Mouse (Mus musculus): Measurements from ENCODE around the gene Fmo5.
A peak's percentile ranks its signal among the peaks of the same experiment; 100 is the strongest.

The Fmo5 gene

DNA sequence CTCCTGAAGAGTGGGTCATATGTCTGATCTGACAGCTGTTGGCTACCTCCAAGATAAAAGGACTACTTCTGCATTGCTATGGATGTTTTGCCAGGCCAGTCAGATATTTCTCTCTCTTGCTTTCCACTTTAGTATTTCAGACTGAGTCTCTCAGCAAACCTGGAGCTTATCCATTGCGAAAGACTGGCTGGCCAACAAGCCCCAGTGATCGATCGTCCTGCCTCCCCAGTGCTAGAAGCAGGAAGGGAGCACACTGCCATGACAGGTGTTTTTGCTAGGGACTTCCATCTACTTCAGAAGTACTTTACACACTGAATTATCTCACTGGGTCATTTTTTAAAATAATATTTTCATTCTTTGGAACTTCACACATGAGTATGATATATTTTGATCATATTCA is 49.8 kb downstream of the Fmo5 start:
- no peak for DNase-seq (ENCODE audit: extremely low read depth, insufficient read length, low spot score)

DNA sequence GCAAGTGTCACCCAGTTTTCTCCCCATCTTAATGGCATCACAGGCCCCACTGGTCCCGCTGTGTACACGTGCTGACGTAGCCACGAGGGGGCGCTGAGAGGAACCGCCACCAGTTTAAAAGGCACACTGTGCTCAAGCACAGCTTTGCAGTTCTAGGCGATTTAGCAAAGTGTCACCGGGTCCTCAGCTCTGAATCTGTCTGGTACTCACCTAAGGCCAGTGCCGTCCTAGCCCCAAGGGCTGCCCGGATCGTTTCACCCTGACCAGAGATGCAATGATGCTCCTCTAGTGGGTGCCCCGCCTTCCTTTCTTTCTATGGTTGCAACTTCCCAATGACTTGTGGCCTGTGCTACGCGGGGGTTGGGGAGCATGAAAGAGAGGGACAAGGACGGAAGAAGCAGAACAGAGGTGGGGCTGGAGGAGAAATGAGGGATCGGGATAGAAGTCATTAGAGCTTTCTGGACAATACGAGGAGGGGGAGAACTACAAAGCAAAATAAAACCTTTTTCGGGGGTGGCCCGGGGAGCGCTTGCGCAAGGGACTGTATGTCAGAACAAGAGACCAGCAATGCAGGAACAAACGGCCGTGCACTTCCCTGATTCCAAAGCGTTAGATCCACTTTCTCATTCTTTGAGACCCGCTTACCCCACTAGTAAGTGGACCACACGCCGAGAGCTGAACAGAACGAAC is 52.2 kb downstream of the Fmo5 start:
- DNase-seq (ENCODE audit: extremely low read depth, insufficient read length, low spot score) = peak; percentile 52

DNA sequence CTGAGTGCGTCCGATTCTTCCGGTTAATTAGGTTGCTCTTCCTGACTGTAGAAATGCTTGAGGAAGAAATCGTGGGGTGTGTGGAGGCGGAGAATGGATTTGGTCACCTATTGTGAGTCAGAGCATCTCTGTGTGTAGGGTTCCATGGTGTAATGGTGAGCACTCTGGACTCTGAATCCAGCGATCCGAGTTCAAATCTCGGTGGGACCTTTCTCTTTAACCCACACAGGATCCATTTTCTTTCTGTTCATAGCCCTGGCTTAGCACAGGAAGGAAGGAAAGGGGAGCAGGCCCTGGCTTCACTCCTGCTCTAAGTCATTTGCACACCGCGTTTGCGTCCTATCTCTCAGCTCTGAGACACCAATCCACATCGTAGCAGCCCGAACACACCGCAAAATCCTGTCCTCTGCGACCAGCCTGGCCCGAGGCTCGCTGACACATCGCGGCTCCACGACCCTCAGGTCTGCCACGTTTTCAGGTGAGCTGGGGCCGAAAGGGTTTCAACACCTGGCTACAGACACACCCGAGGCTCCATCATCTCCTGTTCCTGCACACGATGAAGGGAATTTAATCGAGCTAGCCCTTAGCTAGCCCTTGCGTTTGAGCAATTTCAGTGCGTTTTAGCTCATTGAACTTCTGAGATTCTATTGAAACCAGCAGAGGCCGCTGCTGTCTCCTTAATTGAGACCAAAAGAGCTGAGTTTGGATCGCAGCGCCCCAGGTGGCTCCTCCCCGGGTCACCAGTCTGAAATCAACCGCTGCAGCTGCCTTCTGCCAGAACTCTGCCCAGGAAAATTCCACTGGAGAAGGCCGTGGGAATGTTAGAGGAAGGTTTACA is 52.9 kb downstream of the Fmo5 start:
- peak; percentile 46 for DNase-seq (ENCODE audit: extremely low read depth, insufficient read length, low spot score)

DNA sequence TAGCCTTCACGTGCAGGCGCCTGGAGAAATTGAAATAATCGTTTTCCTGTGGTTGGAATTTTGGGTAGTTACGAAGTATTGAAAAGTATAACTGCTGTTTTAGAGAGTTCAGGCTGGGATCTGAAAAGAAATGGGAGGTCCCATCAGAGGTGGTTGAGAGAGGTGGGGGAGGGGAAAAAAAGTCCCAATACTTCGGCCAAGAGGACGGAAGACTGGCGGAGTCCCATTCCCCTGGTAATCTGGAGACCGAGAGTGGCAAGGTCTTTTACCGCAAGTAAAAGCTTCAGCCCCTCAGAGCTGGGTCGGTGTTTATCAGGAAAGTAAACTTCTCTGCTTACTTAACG is 53.5 kb downstream of the Fmo5 start:
- no peak for DNase-seq (ENCODE audit: extremely low read depth, insufficient read length, low spot score)

DNA sequence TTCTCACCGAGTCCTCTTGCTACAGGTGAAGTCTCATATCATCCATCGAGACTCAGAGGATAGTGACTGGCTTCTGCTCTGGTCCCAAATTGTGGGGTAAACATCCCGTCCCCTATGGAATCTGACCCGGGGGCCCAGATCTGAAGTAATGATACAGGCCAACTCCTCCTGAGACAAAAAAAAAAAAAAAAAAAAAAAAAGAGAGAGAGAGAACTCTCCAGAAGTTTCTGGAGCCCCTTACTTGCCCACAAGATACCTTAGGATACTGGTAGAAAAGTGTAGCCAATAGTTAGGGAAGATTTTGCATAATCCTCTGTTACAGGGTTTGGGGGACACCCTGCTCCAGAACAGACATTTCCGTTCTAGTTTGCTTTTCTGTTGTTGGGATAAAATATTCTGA is 54.0 kb downstream of the Fmo5 start:
- no peak for DNase-seq (ENCODE audit: extremely low read depth, insufficient read length, low spot score)

DNA sequence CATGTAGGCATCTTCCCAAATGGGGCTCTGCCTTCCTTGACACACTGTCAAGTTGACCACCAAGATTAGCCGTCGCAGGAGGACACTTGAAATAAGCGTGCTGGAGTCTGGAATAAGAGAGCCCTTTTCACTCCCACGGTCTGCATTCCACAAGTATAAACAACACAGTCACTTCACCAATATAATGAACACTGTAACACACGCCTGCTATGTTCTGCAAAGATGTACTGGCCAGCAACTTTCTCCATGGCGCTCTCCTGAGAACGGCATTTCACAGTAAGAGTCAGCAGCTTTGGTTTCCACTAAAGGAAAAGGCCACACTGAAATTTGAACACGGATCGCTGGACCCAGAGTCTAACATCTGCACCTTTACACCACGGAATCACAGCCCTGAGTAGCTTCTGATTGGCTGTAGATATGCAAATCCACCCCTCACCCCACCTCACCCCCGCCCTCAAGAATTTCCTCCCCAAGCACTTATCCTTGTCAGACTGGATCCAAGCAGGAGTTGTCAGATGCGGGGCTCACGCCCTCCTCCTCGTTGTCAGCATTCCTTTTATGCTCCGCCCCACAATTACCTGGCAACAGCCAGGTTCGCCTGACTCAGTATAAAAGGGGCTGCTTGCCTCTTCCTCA is 55.1 kb downstream of the Fmo5 start:
- no peak for DNase-seq (ENCODE audit: extremely low read depth, insufficient read length, low spot score)

DNA sequence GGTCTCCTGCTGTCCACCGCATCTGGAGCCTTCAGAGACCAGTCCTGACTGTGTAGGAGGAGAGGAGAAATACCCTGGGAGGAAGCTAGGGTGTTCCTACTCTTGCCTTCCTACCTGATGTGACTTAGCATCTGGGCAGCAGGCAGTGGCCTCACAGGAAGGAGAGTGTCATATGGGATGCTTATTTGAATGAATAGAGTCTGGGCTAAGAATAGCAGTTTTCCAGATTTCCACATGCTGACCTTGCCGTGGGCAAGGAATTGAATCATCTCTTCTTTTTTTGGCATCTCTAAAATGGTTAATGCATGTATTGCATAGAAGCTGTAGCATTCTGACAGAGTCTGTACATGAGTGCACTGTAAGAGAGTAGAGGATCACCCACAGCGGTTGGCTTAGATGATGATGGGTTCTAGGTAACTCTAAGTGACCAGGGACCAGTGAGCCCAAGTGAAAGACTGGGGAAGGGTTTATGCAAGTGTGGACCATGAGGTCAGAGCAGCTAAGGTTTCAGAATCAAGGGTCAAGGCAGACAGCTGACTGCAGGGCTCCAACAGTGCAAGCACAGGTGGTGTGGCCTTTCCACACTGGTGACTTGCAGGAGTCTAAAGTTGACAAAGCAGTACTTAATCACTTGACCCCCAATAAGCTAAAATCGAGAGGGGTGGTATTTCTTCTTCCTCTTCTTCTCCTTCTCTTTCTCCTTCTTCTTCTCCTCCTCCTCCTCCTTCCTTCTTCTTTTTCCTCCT is 57.9 kb downstream of the Fmo5 start:
- DNase-seq (ENCODE audit: extremely low read depth, insufficient read length, low spot score) = no peak

DNA sequence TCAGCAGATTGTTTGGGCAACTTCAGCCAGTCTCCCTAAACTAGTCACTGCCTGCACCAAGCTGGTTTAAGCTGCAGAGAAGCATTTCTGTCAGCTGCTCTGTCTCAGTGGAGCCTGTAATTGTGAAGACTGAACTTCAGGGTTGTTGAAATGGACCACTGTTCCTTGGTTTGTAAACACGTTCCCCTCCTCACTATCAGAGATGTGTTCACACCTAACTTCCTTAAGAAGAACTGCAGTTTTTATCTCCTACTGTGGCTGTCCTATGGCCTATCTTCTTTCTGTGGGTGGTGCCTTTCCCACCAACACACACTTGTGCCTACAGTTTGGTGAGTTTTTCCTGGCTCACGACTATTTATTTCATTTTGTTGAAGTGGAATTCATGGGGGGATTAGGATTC is 60.7 kb downstream of the Fmo5 start:
- DNase-seq (ENCODE audit: extremely low read depth, insufficient read length, low spot score) = no peak

DNA sequence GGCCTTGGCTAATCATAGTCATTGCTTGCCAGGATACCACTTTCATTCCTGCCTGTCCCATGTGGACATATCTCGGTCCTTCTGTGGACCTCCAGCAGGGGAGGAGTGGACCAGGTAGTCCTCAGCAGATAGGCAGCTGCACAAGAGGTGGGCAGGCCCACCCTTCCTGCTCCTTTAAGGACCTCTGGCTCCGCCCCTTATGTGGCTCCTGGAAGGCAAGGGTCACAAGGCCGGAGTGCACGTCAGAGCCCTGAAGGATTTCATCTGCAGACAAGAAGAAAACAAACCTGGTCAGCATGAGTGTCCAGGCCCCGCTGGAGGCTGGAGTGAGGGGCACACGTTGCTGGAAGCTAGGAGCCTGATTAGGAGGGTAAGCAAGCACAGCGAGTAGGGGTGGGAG is 62.0 kb downstream of the Fmo5 start:
- DNase-seq (ENCODE audit: extremely low read depth, insufficient read length, low spot score) = no peak

DNA sequence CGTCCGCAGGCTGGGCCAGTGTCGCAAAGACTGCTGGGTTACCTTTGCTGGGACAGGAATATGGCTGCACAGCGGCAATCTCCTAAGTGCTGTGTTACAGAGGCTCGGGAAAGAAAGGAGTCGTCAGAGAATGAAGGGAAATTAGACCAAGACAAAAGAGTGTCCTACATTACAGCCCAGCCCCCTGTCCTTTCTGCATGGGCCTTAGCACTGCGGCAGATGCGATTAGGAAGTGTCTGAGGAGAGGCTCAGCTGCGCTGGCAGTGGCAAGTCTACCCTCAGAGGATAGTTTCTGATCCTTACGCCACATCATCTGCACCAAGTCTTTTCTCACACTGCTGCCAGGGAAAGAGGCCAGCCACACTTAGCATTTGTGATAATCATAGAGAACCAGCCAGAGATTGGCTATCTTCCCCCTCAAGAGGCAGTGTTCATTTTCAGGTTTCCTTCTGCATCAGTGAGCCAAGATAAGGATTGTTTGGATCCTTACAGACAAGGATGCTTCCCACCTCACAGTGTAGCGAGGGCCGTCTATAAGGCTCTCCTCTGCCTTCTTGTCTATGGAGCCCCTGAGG is 62.9 kb downstream of the Fmo5 start:
- DNase-seq (ENCODE audit: extremely low read depth, insufficient read length, low spot score) = no peak

DNA sequence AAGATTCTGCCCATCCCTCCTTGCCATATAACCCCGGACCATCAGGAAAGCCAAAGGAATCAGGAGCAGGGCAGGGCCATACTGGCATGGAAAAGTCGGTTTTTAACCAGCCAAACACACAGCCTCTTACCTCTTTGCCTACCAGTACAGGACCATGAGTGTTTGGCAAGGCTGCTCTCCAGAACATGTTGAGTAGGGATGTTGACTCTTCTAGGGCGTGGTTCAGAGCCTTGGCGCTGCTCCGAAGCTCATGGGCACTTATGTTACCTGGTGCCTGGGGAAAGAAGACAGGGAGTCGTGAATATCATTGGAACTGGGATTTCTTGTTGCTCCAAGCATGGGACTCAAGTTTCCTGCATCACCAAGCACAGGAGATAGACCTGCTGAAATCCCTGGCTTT is 65.2 kb downstream of the Fmo5 start:
- DNase-seq (ENCODE audit: extremely low read depth, insufficient read length, low spot score) = no peak

DNA sequence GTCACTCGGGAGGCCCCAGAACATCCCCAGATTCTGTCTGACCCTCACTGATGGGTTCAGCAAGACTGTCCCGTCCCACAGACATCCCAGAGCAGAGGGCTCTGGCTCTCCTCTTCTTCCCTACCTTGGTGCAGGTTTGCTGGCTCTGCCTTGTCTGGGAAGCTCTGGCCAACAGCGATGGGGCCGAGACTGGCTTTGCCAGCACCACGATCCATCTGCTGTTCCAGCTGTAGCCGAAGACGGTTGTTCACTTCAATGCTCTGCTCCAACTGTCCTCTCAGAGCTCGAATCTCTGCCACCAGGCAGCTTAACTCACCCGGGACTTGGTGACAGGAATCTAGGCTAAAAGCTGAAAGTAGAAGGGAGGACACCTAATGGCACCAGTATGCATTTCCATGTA is 68.3 kb downstream of the Fmo5 start:
- no peak for DNase-seq (ENCODE audit: extremely low read depth, insufficient read length, low spot score)

DNA sequence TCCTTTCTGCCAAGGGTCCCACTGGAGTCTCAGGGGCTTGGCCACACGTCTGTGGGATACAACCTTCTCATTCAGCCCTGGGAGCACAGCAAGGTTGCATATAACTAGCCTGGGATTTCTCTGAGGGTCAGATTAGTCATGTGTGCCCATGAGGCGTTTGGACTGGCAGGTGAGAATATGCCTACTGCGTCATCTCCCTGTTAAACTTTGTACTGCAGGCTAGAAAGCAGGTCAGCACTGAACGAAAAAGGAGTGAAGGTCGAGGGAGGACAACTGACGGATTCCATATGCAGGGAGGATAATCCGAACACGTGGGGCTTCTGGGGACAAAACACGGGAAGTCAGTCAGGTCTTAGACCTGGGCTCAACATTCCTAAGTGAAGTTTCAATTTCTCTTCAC is 68.7 kb downstream of the Fmo5 start:
- no peak for DNase-seq (ENCODE audit: extremely low read depth, insufficient read length, low spot score)

DNA sequence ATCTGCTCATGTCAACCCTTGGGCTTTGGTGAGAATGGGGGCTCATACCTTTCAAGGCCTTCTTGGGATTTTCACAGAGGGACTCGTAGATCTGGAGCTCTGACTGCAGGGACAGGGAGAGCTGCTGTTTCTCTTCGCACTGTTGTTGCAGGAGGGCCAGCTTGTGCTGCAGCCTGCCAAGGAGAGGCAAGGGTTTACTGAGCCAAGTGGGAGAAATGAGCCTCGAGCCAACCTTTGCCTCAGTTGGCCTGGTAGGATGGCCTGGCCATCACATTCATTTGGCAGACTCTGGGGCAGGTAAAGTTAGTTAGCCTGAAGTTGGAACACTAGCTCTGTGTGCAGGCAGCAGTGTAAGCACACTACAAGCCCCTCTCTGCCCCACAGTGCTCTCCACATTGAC is 70.5 kb downstream of the Fmo5 start:
- no peak for DNase-seq (ENCODE audit: extremely low read depth, insufficient read length, low spot score)

DNA sequence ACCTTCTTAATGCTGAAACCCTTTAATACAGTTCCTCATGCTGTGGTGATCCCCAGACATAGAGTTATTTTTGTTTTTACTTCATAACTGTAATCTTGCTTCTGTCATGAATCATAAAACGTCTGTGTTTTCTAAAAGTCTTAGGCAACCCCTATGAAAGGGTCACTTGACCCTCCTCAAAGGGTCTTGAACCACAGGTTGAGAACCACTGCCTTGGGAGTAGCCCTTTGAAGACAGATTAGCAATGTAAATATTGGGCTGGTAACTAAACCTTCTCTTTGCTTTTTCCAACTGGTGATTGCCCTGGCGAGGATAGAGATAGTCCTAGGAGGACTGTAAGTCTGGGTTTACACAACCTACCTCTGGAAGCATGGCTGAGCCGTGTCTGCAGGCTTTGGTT is 72.6 kb downstream of the Fmo5 start:
- DNase-seq (ENCODE audit: extremely low read depth, insufficient read length, low spot score) = no peak

DNA sequence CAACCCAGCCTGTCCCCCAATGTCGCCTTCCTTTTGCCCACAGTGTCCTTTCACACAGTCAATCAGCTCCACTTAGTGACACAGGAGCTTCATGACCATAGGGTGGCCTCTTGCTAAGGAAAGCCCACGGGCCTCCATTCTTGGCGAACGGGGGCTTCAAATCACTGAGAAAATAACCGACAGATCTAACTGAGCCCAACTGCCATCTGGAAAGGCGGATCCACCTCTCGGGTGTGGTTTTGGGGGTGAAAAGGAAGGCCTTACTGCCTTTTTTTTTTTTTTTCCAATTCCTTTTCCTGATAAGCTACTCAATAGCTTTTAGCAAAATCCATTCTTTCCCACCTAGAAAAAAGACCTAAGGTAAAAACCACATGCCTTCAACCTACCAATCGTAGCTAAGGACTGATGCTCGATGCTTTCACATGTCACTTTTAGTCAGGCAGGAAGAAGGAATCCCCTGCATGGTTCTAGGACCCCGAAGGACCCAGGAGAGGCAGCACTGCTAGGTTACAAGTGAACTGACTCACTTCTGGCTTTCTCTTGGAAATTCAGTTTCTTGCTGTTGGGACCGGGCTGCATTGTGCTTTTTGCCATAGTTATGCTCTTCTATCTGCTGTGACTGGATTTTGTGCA is 74.0 kb downstream of the Fmo5 start:
- no peak for DNase-seq (ENCODE audit: extremely low read depth, insufficient read length, low spot score)
